Mouse (Mus musculus): ENCODE measurements at regions not wholly inside any gene's neighbourhood (a gene's known extent, or its start where the extent isn't known, plus 50 kb on each side); places are given as distances from the start of the nearest gene placed in this dataset.

GRCm38 (mm10) chr1:121250686-121251085 is 81.7 kb downstream of the Insig2 start:
- Histone ChIP-seq H3K9ac (ENCODE audit: low read length) (no peak overlapping the region), H3K36me3 (ENCODE audit: control insufficient read depth, insufficient read depth, low read length) (no peaks in the 10 kb centered on the region), H3K9me3 (ENCODE audit: control insufficient read depth, low read length) (no peaks in the 10 kb centered on the region), H3K27me3 (replicated peaks; ENCODE audit: control insufficient read depth, insufficient read depth, low read length) (no peaks in the 10 kb centered on the region), H3K4me1 (replicated peaks; ENCODE audit: control insufficient read depth, insufficient read depth, low read length) (no peaks in the 10 kb centered on the region), H3K27ac (ENCODE audit: low read depth) (no peak overlapping the region), H3K4me3 (ENCODE audit: low read depth, low read length) (no peak overlapping the region), H3K4me2 (ENCODE audit: low read length) (no peak overlapping the region)
- 92% methylated on average over 4 of the region's 4 CpGs for WGBS
- ATAC-seq (replicated peaks; ENCODE audit: low FRiP score, low TSS enrichment, low read depth) (no peak), DNase-seq (ENCODE audit: low spot score) (no peak)

- DNase-seq (ENCODE audit: low spot score) (no peak), ATAC-seq (replicated peaks; ENCODE audit: low FRiP score, low TSS enrichment, low read depth) (no peak)
- no peaks in the 10 kb centered on the region for H3K9me3 ChIP-seq (ENCODE audit: control insufficient read depth, low read length)
- H3K27me3 ChIP-seq (replicated peaks; ENCODE audit: control insufficient read depth, insufficient read depth, low read length), result no peaks in the 10 kb centered on the region
- H3K27ac ChIP-seq (ENCODE audit: low read depth), result no peak overlapping the region
- no peaks in the 10 kb centered on the region for H3K4me1 ChIP-seq (replicated peaks; ENCODE audit: control insufficient read depth, insufficient read depth, low read length)
- 85% methylated on average over 7 of the region's 7 CpGs for WGBS
- H3K9ac ChIP-seq (ENCODE audit: low read length), result no peak overlapping the region
- no peak overlapping the region for H3K4me2 ChIP-seq (ENCODE audit: low read length)
- no peaks in the 10 kb centered on the region for H3K36me3 ChIP-seq (ENCODE audit: control insufficient read depth, insufficient read depth, low read length)
- H3K4me3 ChIP-seq (ENCODE audit: low read depth, low read length), result no peak overlapping the region
These were observed 80.3 kb downstream of the Insig2 start for GRCm38 (mm10) chr1:121252056-121252455.

- 70% methylated on average over 9 of the region's 9 CpGs for WGBS
- no peaks in the 10 kb centered on the region for H3K9me3 ChIP-seq (ENCODE audit: control insufficient read depth, low read length)
- H3K9ac ChIP-seq (ENCODE audit: low read length), result no peak overlapping the region
- no peak overlapping the region for H3K4me3 ChIP-seq (ENCODE audit: low read depth, low read length)
- no peak overlapping the region for H3K4me2 ChIP-seq (ENCODE audit: low read length)
- H3K27me3 ChIP-seq (replicated peaks; ENCODE audit: control insufficient read depth, insufficient read depth, low read length), result no peaks in the 10 kb centered on the region
- H3K36me3 ChIP-seq (ENCODE audit: control insufficient read depth, insufficient read depth, low read length), result no peaks in the 10 kb centered on the region
- DNase-seq (ENCODE audit: low spot score) (no peak), ATAC-seq (replicated peaks; ENCODE audit: low FRiP score, low TSS enrichment, low read depth) (no peak)
- H3K27ac ChIP-seq (ENCODE audit: low read depth), result no peak overlapping the region
- H3K4me1 ChIP-seq (replicated peaks; ENCODE audit: control insufficient read depth, insufficient read depth, low read length), result no peaks in the 10 kb centered on the region
These were observed 78.2 kb downstream of the Insig2 start for GRCm38 (mm10) chr1:121254196-121254595.

All from intestine, embryonic 14.5 days (tissue).